Mouse (Mus musculus) midbrain, embryonic 14.5 days (tissue): ENCODE measurements around the gene Foxj1. TPM values are rescaled to one million over a fixed set of nuclear protein-coding genes. Genes with fewer than 3 reads are reported as not detected.
"Not testable (repeated sequence)": the region's sequence is repeated elsewhere in the genome, so short reads cannot be mapped to it uniquely, and the experiment has no call there.

Experiments
- ATAC-seq: fragments of 200-750 bp; cut with Nextera tagmentation; 2 replicates; pipeline ENCODE4 v1.8.0; 2017; ENCODE audit warnings: moderate number of reproducible peaks, moderate library complexity; ENCODE audit not compliant: low FRiP score, low TSS enrichment
- DNase-seq: peaks from one replicate; pipeline ENCODE4 v3.0.0-alpha.2; 2015
- H3K27ac ChIP-seq: fragments of 300-500 bp; sonication (generic); replicated peaks from 2 replicates; pipeline ENCODE4 v1.5.1; 2014; ENCODE audit warnings: mild to moderate bottlenecking, low read depth, low read length, moderate library complexity
- H3K27me3 ChIP-seq: fragments of 300-500 bp; sonication (generic); 2 replicates; pipeline ENCODE4 v1.6.1; 2014; ENCODE audit warnings: low read length, control low read depth, mixed read lengths; ENCODE audit not compliant: control insufficient read depth, insufficient read depth
- H3K36me3 ChIP-seq: fragments of 300-500 bp; sonication (generic); 2 replicates; pipeline ENCODE4 v1.6.1; 2014; ENCODE audit warnings: low read length, control low read depth; ENCODE audit not compliant: control insufficient read depth, insufficient read depth
- H3K4me1 ChIP-seq: fragments of 300-500 bp; sonication (generic); 2 replicates; pipeline ENCODE4 v1.6.1; 2014; ENCODE audit warnings: mild to moderate bottlenecking, antibody characterized with exemption, low read length, control low read depth; ENCODE audit not compliant: control insufficient read depth, insufficient read depth
- H3K4me2 ChIP-seq: fragments of 300-500 bp; sonication (generic); 2 replicates; pipeline ENCODE4 v1.6.1; 2014; ENCODE audit warnings: mild to moderate bottlenecking, low read length, moderate library complexity
- H3K4me3 ChIP-seq: fragments of 300-500 bp; sonication (generic); replicated peaks from 2 replicates; pipeline ENCODE4 v1.5.1; 2014; ENCODE audit warnings: low read depth, low read length
- H3K9ac ChIP-seq: fragments of 300-500 bp; sonication (generic); replicated peaks from 2 replicates; pipeline ENCODE4 v1.6.1; 2014; ENCODE audit warnings: mild to moderate bottlenecking, low read length, moderate library complexity
- H3K9me3 ChIP-seq: fragments of 300-500 bp; sonication (generic); 2 replicates; pipeline ENCODE4 v1.6.1; 2016; ENCODE audit warnings: low read length, control low read depth, mixed read lengths; ENCODE audit not compliant: control insufficient read depth
- WGBS: fragments of 180-500 bp; shearing (Covaris S2); extraction: QIAGEN DNeasy Blood & Tissue Kit; methylation state at CpG from one replicate; pipeline ENCODE4 v1.1.7; 2014; 5-methylcytosine and 5-hydroxymethylcytosine counted together
- polyA plus RNA-seq: library from polyadenylated mRNA; unstranded; fragments of >200 nt; fragmentation: Nextera tagmentation; extraction: Ambion mirVana; gene quantifications from 2 replicates; pipeline ENCODE4 v1.2.1, GENCODE M21; 2014

Foxj1 gene
- polyA plus RNA-seq = 9.2 TPM in 2 replicates

DNA sequence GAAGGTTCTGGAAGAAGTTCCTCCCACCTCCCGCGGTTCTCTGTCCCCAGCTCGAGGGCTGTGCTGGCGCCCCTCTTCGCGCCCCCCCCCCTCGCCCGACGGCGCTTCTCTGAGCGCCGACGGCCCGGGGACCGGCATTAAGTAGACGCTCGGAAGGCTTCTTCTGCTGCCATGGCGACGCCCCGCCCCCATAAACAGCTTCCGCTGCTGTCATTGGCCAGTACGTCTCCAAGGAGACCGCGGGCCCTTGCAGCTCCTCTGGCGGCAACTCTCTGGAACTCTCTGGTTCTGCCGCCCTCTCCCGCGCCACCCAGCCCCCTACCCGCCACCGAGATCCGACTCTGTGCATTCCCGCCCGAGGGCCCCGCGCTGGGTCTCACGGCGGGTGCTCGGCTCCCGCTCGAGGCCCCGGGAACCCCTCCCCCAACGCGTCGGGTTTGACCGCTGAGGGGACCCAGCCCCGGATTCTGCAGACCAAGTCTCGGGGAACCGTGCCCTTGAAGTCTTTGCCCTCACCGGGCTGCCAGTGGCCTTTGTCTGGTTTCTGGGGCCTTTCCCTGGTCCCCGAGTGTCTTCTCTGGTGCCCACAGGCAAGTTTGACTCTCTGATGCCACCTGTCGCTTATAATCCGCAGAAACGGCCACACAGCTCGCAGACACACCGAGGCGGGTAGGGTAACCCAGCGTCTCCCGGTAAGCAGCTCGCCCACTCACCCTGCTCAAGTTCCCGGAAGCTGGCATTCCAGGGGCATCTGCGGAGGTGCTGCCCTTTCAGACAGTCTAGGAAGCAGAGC lies at the start of gene Foxj1:
Gene Foxj1, minus strand, starts transcription at position 156 of the 793 bp plus-strand sequence.
- peak within 1 kb of the TSS; percentile 71 for H3K27ac ChIP-seq
- peaks cover 15% of the 10 kb centered on the region for H3K27me3 ChIP-seq
- ATAC-seq = peak; percentile 91
- peak within 1 kb of the TSS; percentile 44 for H3K4me3 ChIP-seq
- peak; percentile 96 for DNase-seq
- 1% methylated on average over 61 of the region's 61 CpGs for WGBS
- peak within 1 kb of the TSS; percentile 42 for H3K9ac ChIP-seq
- no peaks in the 10 kb centered on the region for H3K9me3 ChIP-seq
- H3K4me1 ChIP-seq = peaks cover 49% of the 10 kb centered on the region
- H3K4me2 ChIP-seq = peak within 1 kb of the TSS; percentile 96
- peaks cover 17% of the 10 kb centered on the region for H3K36me3 ChIP-seq

DNA sequence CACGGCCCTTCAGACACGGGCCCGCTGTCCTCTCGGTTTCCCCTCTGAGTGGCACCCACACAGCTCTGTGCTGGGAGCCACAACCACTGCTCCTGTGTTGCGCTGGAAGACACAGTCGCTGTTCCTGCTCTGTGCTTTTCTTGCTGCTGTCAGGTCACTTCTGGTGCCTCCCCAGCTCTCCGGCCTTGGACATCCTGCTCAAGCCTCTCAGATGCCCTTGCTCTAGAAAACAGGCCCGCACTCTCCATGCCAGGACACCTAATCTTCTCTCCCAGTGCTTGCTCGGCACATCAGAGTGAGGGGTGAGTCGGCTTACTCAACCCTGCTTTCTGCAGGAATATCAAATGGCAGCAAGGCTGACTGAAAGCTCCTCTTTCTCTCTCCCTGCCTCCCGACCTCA lies 49.0 kb upstream of the Foxj1 start:
- no peak overlapping the region for H3K4me2 ChIP-seq
- no peak for DNase-seq
- H3K36me3 ChIP-seq = 0 out of 2 replicates have a peak, but pooled peaks cover 17% of the 10 kb centered on the region
- no peaks in the 10 kb centered on the region for H3K9me3 ChIP-seq
- no peak overlapping the region for H3K27ac ChIP-seq
- no peak overlapping the region for H3K9ac ChIP-seq
- H3K4me1 ChIP-seq = peaks cover 12% of the 10 kb centered on the region
- H3K4me3 ChIP-seq = no peak overlapping the region
- H3K27me3 ChIP-seq = no peaks in the 10 kb centered on the region
- WGBS = 80% methylated on average over 11 of the region's 11 CpGs
- no peak for ATAC-seq

- H3K36me3 ChIP-seq = peaks cover 17% of the 10 kb centered on the region; the same call in 1 of the 2 replicates
- H3K27me3 ChIP-seq, H3K9ac ChIP-seq, H3K4me2 ChIP-seq, H3K9me3 ChIP-seq, H3K27ac ChIP-seq, H3K4me3 ChIP-seq, ATAC-seq, DNase-seq: not testable (repeated sequence)
- H3K4me1 ChIP-seq = peaks cover 12% of the 10 kb centered on the region
- 86% methylated on average over 5 of the region's 5 CpGs for WGBS
Measured at GRCm38 (mm10) chr11:116383070-116383469, 47.9 kb upstream of the Foxj1 start.

GRCm38 (mm10) chr11:116380767-116381166 lies 45.6 kb upstream of the Foxj1 start:
- Histone ChIP-seq H3K27me3 (no peaks in the 10 kb centered on the region), H3K27ac (no peak overlapping the region), H3K9ac (no peak overlapping the region), H3K4me1 (no peaks in the 10 kb centered on the region), H3K36me3 (peaks cover 17% of the 10 kb centered on the region; the same call in 1 of the 2 replicates), H3K9me3 (no peaks in the 10 kb centered on the region), H3K4me2 (no peak overlapping the region), H3K4me3 (no peak overlapping the region)
- ATAC-seq (no peak), DNase-seq (no peak)
- WGBS = 91% methylated on average over 7 of the region's 7 CpGs

- WGBS = 88% methylated on average over 6 of the region's 6 CpGs
- Histone ChIP-seq H3K4me1 (no peaks in the 10 kb centered on the region), H3K36me3 (peaks cover 17% of the 10 kb centered on the region; the same call in 1 of the 2 replicates), H3K27ac (no peak overlapping the region), H3K9me3 (no peaks in the 10 kb centered on the region), H3K4me2 (no peak overlapping the region), H3K4me3 (no peak overlapping the region), H3K9ac (no peak overlapping the region), H3K27me3 (no peaks in the 10 kb centered on the region)
- DNase-seq (no peak), ATAC-seq (no peak)
Measured at GRCm38 (mm10) chr11:116379530-116379929, 44.3 kb upstream of the Foxj1 start.

DNA sequence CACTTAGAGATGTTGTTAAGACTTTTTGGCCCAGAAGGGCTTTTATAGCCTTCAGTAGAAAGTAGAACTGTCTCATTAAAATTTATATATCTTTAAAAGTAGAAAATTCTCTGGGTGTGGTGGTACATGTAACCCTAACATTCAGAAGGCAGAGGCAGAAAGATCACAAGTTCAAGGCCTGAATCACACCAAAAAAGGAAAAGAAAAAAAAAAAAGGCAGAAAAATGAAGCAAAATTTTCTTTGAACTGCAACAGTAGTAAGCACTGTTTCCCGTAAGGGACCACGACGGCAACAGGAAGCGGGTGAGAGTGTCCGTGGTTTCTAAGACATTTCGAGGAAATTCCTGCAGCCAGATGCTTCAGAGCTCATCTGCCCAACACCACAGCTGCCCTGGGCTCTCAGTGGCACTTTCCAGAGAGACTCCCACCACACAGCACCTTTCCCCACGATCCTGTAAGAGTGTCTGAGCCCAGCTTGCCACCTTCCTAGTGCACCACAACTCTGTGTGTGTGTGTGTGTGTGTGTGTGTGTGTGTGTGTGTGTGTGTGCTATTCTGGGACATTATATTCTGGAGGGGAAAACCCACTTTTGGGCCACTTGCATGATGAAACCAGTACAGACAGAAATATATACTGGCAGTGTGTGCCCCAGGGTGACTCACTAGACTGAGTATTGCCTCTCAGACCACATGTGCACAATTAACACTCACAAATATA lies 41.9 kb upstream of the Foxj1 start:
- no peak overlapping the region for H3K4me2 ChIP-seq
- no peak for DNase-seq
- 91% methylated on average over 7 of the region's 7 CpGs for WGBS
- no peaks in the 10 kb centered on the region for H3K4me1 ChIP-seq
- no peak overlapping the region for H3K9ac ChIP-seq
- no peaks in the 10 kb centered on the region for H3K27me3 ChIP-seq
- no peaks in the 10 kb centered on the region for H3K9me3 ChIP-seq
- peaks cover 12% of the 10 kb centered on the region; the same call in 1 of the 2 replicates for H3K36me3 ChIP-seq
- no peak overlapping the region for H3K27ac ChIP-seq
- no peak for ATAC-seq
- H3K4me3 ChIP-seq = no peak overlapping the region

- Histone ChIP-seq H3K4me1 (no peaks in the 10 kb centered on the region), H3K4me2 (no peak overlapping the region), H3K9ac (no peak overlapping the region), H3K36me3 (no peaks in the 10 kb centered on the region; the same call in 1 of the 2 replicates), H3K27me3 (no peaks in the 10 kb centered on the region), H3K27ac (no peak overlapping the region), H3K4me3 (no peak overlapping the region), H3K9me3 (no peaks in the 10 kb centered on the region)
- ATAC-seq (no peak), DNase-seq (no peak)
- WGBS = 98% methylated on average over 4 of the region's 4 CpGs
Measured at GRCm38 (mm10) chr11:116371894-116372450, 36.8 kb upstream of the Foxj1 start.

DNA sequence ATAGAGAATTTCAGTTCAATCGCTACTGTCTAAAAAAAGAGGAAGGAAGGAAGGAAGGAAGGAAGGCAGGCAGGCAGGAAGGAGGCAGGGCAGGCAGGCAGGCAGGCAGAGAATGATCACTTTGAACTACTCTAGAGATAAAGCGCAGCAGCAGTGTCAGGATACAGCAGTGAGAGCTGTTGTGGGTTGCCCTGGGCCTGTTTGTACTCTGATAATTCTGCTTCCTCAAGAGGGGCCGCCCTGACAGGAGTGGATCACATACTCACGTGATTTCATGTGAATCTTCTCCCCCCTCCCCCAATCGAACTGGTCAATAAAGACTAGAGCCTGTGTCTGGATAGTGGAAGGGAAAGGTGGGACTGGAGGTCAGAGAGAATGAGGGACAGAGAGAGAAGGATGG lies 34.4 kb upstream of the Foxj1 start:
- no peak overlapping the region for H3K4me3 ChIP-seq
- no peaks in the 10 kb centered on the region for H3K9me3 ChIP-seq
- H3K4me2 ChIP-seq = no peak overlapping the region
- 0 out of 2 replicates have a peak overlapping the region, but pooled peaks have one; percentile 32 for H3K27ac ChIP-seq
- 77% methylated on average over 5 of the region's 5 CpGs for WGBS
- no peak for ATAC-seq
- no peaks in the 10 kb centered on the region; the same call in 1 of the 2 replicates for H3K36me3 ChIP-seq
- H3K4me1 ChIP-seq = no peaks in the 10 kb centered on the region
- no peak overlapping the region for H3K9ac ChIP-seq
- no peaks in the 10 kb centered on the region for H3K27me3 ChIP-seq
- DNase-seq = no peak
